Mouse (Mus musculus) T-helper 17 cell (primary cell): ENCODE results near the gene Ank3.

ENCODE experiments used
- in situ Hi-C, 2 experiments: fragments of 300-600 bp; cut with MboI, MseI; formaldehyde crosslinking; loops; 1 replicate in 1 of 2; 2 replicates in 1 of 2; pipeline ENCODE4 v1.15.1; 2025; ENCODE audit warnings: high pct_unique_total_duplicates in 2 of 2

Ank3 gene

DNA sequence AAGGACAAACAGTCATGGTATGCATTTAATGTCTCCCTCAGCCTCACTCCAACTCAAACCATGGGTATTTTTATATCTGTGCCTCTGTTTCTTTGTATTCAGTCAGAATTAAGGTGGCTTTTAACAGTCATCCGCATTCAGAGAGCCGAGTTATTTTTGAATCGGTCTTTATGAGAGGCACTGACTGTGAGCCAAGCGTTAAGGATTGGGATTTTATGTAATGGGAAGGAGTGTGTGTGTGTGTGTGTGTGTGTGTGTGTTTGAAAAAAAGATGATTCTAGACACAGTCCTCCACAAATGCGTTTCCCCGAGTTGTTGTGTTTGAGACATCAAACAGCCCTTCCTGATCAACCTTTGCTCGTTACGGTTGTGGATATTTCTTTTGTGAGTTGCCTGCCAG lies 347.7 kb downstream of the Ank3 start:
- in situ Hi-C loops: no loop called here

DNA sequence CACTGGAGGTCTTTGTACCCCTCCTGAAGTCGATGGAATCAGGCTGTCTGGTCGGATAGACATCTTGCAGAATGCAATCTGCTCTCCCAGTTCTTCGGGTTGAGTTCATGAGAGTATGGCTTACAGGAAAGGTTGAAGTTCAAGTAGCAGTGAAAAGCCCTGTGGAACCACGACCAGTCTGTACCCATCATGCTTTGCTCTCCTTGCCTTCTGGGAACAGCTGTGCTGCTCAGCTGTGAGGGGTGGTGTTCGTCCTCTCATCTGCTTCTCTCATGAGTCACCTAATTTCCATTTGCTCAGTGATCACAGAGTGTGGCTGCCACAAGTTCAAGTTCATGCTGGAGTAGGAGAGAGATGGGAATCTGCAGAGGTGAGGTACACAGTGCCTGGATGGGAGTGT lies 348.2 kb downstream of the Ank3 start:
- in situ Hi-C loops: no loop called here

- in situ Hi-C loops: no loop called here
These were observed 352.8 kb downstream of the Ank3 start for GRCm38 (mm10) chr10:69751416-69751815.

DNA sequence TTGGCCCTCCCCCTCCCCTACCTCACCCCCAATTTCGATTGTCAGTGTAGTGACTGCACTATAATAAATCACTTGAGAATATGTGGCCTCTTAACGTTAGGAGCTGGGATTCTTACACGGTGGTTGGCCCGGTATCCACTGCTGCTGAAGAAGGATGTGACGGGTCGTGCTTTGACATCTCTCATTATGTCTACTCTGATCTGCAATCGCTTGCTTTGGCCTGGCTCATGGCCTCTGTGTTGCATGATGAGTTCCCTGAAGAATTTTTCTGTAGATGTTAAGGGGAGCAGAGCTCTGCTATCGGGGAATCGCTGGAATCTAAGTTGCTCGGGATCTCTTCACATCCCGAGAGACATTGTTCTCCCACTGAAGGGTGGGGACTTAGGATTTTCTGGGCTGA lies 354.9 kb downstream of the Ank3 start:
- in situ Hi-C loops: no loop called here

GRCm38 (mm10) chr10:69756956-69757672 lies 358.5 kb downstream of the Ank3 start:
- in situ Hi-C loops: no loop called here

- in situ Hi-C loops: no loop called here
These were observed 364.4 kb downstream of the Ank3 start for GRCm38 (mm10) chr10:69762977-69763376.

GRCm38 (mm10) chr10:69764402-69764801 lies 365.8 kb downstream of the Ank3 start:
- in situ Hi-C loops: no loop called here

- in situ Hi-C loops: no loop called here
These were observed 378.6 kb downstream of the Ank3 start for GRCm38 (mm10) chr10:69777065-69777645.

- in situ Hi-C loops: no loop called here
These were observed 379.2 kb downstream of the Ank3 start for GRCm38 (mm10) chr10:69777736-69778135.

- in situ Hi-C loops: no loop called here
These were observed 380.7 kb downstream of the Ank3 start for GRCm38 (mm10) chr10:69779246-69779645.

- in situ Hi-C loops: no loop called here
These were observed 382.9 kb downstream of the Ank3 start for GRCm38 (mm10) chr10:69781491-69781890.

DNA sequence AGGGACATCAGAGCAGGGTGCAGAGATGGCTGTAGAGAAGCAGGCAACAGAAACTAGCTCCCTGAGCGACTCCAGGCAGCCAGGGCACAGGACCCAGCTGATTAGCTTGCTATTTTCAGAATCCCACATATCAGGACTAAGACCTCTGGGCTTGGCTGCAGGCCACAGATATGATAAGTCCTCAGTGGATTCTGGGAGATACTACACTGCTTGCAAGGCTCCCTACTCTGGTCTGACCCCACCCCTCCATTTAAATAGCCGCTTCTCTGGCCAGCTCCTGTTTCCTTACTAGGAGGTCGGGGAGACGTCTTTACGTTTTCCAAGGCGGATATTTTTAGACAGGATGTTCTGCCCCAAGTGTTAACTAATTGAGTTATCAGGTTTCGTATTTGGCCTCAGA lies 386.7 kb downstream of the Ank3 start:
- in situ Hi-C loops: no loop called here

DNA sequence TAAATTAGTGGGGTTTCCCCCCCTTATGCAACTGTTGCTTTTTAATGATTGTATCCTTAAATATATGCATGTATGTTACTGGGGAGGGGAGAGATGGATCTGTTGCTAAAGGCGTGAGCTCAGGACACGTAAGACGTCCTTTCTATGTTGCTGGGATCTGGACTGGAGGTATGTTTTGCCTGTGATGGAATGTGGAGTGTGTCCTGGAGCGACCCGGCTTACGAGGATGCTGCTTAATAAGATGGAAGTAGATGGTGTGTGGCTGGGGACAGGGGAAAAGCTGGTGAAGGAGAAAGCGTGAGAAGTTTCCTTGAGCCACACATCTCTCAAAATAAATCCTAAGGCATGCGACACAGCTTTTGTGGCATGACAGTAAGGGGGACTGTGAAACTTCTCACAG lies 387.1 kb downstream of the Ank3 start:
- in situ Hi-C loops: no loop called here

DNA sequence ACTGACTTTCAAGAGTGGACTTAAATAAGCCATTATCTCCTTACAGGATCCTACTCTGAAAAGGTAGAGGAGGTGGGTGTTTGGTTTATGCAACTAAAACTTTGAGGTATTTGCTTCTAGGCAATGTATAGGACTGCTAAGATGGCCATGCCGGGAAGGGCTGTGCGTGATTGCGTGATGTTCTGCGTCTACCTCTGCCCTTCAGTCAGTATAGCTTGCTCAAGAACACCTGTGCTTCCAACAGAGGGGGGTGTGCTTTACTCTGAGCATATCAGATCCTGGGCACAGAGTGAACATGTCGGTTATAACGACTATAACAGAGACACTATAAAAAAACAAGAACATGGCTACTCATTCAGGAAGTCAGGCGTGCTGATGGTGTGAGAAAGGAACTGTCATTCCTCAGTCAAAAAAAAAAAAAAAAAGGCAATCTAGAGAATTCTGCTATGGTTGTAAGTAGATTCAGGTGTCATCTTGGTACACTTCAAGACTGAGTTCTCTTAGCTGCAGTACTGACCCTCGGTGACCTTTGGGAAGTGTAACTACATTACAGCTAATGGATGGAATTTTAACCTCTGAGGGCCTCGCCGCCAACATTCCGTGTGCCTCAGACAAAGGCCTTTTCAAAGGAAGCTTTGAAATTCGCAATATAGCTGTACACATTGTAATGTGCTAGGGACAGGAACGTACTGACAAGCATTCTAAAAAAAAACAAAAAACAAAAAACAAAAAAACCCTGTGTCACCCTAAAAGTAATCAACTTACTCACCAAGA lies 387.8 kb downstream of the Ank3 start:
- in situ Hi-C loops: no loop called here

- in situ Hi-C loops: no loop called here
These were observed 388.8 kb downstream of the Ank3 start for GRCm38 (mm10) chr10:69787379-69787778.

GRCm38 (mm10) chr10:69790606-69791005 lies 392.0 kb downstream of the Ank3 start:
- in situ Hi-C loops: no loop called here

- in situ Hi-C loops: no loop called here
These were observed 393.4 kb downstream of the Ank3 start for GRCm38 (mm10) chr10:69791951-69792350.

- in situ Hi-C loops: no loop called here
These were observed 393.8 kb downstream of the Ank3 start for GRCm38 (mm10) chr10:69792400-69792799.

- in situ Hi-C loops: no loop called here
These were observed 394.5 kb downstream of the Ank3 start for GRCm38 (mm10) chr10:69793079-69793478.

DNA sequence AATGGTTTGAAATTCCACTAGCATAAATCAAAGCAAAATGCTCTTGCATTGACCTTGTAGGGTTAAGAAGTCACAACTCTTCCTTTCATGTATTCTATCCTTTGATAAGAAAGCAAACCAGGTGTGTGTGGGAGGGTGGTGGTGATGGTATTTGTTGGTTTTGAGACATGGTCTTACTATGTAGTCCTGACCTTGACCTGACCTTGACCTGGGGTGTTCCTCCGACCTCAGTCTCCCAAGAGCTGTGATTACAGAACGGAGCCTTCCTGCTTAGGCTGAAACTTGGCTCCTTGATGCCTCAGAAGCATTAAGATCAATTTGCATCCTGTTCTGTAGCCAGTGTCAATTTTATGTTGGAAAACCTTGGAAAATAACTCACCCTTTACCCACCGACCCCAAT lies 397.1 kb downstream of the Ank3 start:
- in situ Hi-C loops: no loop called here

DNA sequence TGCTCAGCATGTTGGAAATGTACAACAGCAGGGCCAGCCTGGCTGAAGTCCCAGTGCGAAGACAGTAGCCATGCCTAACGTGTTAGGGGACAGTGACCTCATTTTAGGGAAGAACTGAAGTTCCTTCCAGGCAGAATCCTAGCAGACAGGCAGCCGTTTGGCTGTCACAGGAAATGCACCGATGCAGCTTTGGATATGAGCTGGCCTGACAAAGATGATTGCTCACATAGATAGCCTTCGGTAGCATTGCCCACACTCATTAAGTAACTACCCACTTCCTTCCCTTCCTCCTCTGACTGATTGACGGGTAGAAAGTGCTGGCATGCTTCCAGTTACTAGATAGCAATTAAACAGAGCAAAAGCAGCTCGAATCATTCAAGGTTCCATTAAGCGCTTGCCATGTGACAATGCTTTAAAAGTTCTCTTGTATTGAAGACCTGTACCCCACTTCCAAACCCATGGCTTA lies 397.9 kb downstream of the Ank3 start:
- in situ Hi-C loops: no loop called here

GRCm38 (mm10) chr10:69803135-69803756 lies 404.7 kb downstream of the Ank3 start:
- in situ Hi-C loops: no loop called here
